Mouse (Mus musculus): ENCODE measurements around the gene Acot11.

DNA sequence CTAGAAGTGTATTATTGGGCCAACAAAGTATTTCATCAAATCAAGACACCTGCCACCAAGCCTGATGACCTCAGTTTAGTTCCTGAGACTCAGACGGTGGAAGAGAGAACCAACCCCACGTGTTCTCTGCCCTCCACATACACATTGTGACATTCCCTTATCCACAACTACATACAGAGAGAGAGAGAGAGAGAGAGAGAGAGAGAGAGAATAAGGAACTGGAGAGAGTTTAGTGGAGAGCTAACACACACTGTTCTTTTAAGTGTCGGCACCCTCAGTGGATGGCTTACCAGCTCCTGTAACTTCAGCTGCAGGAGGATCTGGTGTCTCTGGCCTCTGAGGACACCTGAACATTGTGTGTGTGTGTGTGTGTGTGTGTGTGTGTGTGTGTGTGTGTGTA, 2.5 kb upstream of the Acot11 start:
- TF ChIP-seq ZC3H11A (IDR thresholded peaks at IDR 0.05; ENCODE audit: low read depth, low read length) (no peak), CTCF (conservative IDR thresholded peaks at IDR 0.05 in 1 of 2, IDR thresholded peaks at IDR 0.05 in 1 of 2; ENCODE audit: low read depth in 2 of 2, low read length in 2 of 2) (no peak), ELF1 (IDR thresholded peaks at IDR 0.05; ENCODE audit: low read depth, low read length) (no peak), UBTF (IDR thresholded peaks at IDR 0.05; ENCODE audit: low read depth, low read length) (no peak), RCOR1 (conservative IDR thresholded peaks at IDR 0.05; ENCODE audit: low read depth, low read length) (no peak), SMC3 (IDR thresholded peaks at IDR 0.05; ENCODE audit: low read depth, low read length) (no peak), USF1 (IDR thresholded peaks at IDR 0.05; ENCODE audit: low read depth, low read length) (no peak), MEF2A (IDR thresholded peaks at IDR 0.05; ENCODE audit: borderline replicate concordance, low read depth, low read length) (no peak), EP300 (IDR thresholded peaks at IDR 0.05; ENCODE audit: low read length) (no peak)

Measured in CH12.LX (cell line).